Comparison of ENCODE assay signal across 10 mouse cellular contexts in genomic region chr11:88291688-88292087, GRCm38 (mm10). TPM values are rescaled to one million over a fixed set of nuclear protein-coding genes. Genes with fewer than 3 reads are reported as not detected.
DNase-seq lines count a peak whose midpoint lies in the region; ATAC-seq and TF ChIP-seq lines count a peak whose summit lies in the region.
"Had no signal": no experiment of that assay in that cellular context is flagged by ENCODE, and none has a peak within 500 bp of the region (broad histone marks: within the 10 kb centered on the region; RNA-seq: fewer than 3 reads in every experiment).

No protein-coding gene starts in this region.

- DNase-seq in forebrain, embryonic 10.5 days (ENCODE audit: extremely low spot score, low spot score) = no peak
- peak; percentile 18 to 22 for DNase-seq in left cerebral cortex, adult 2 months (ENCODE audit: extremely low spot score in 1 of 2, low spot score in 2 of 2)
- DNase-seq in left cerebral cortex, adult 11 months (ENCODE audit: low spot score) = no peak
- DNase-seq in NIH3T3 (ENCODE audit: low read depth) = peak; percentile 64
- DNase-seq in lung, postnatal 10 days = peak; percentile 33
- no peak for DNase-seq in c-Kit-positive CD71-positive TER-119-positive erythroid progenitor cells, embryonic 14.5 days (ENCODE audit: low spot score)

- H3K27me3 ChIP-seq in forebrain, embryonic 15.5 days = no peaks in the 10 kb centered on the region
- peaks cover 75% of the 10 kb centered on the region for H3K27me3 ChIP-seq in forebrain, embryonic 10.5 days (ENCODE audit: poor library complexity, severe bottlenecking)
- no peaks in the 10 kb centered on the region for H3K27me3 ChIP-seq in intestine, embryonic 16.5 days (replicated peaks; ENCODE audit: control insufficient read depth, insufficient read depth, low read length)

- intact Hi-C loops in left cerebral cortex, adult 2 months (cut with DNase I) = loop anchor here (5.0 kb wide), 1 partner anchor 121 kb away; no protein-coding TSS in a partner anchor

- WGBS in forebrain, embryonic 15.5 days = 27% methylated on average over 4 of the region's 4 CpGs
- 35% methylated on average over 4 of the region's 4 CpGs for WGBS in forebrain, embryonic 10.5 days
- 41% methylated on average over 4 of the region's 4 CpGs for WGBS in intestine, embryonic 16.5 days

- H3K9ac ChIP-seq in forebrain, embryonic 15.5 days (replicated peaks) = no peak overlapping the region
- no peak overlapping the region for H3K9ac ChIP-seq in intestine, embryonic 16.5 days (ENCODE audit: low read depth, low read length)
- H3K9ac ChIP-seq: heart, embryonic 15.5 days had no signal

- TF ChIP-seq CTCF in left cerebral cortex, adult 2 months (IDR thresholded peaks at IDR 0.05) = peak; percentile 66

- H3K36me3 ChIP-seq in forebrain, embryonic 15.5 days = no peaks in the 10 kb centered on the region
- no peaks in the 10 kb centered on the region for H3K36me3 ChIP-seq in forebrain, embryonic 10.5 days (replicated peaks)
- H3K36me3 ChIP-seq in intestine, embryonic 16.5 days (ENCODE audit: control insufficient read depth, insufficient read depth, low read length) = no peaks in the 10 kb centered on the region
- H3K36me3 ChIP-seq: heart, embryonic 15.5 days had no signal

- no peaks in the 10 kb centered on the region for H3K9me3 ChIP-seq in forebrain, embryonic 15.5 days
- no peaks in the 10 kb centered on the region for H3K9me3 ChIP-seq in forebrain, embryonic 10.5 days
- no peaks in the 10 kb centered on the region for H3K9me3 ChIP-seq in intestine, embryonic 16.5 days (ENCODE audit: control insufficient read depth, low read length)
- H3K9me3 ChIP-seq: heart, embryonic 15.5 days had no signal

- H3K27ac ChIP-seq in forebrain, embryonic 15.5 days (replicated peaks) = no peak overlapping the region
- no peak overlapping the region for H3K27ac ChIP-seq in forebrain, embryonic 10.5 days
- no peak overlapping the region for H3K27ac ChIP-seq in left cerebral cortex, adult 2 months
- no peak overlapping the region for H3K27ac ChIP-seq in intestine, embryonic 16.5 days (ENCODE audit: low read length)

- H3K4me3 ChIP-seq in forebrain, embryonic 15.5 days = no peak overlapping the region
- no peak overlapping the region for H3K4me3 ChIP-seq in forebrain, embryonic 10.5 days
- no peak overlapping the region for H3K4me3 ChIP-seq in left cerebral cortex, adult 2 months
- H3K4me3 ChIP-seq in intestine, embryonic 16.5 days (ENCODE audit: low read length) = no peak overlapping the region
- H3K4me3 ChIP-seq: heart, embryonic 15.5 days had no signal

- H3K4me1 ChIP-seq in forebrain, embryonic 15.5 days = peaks cover 24% of the 10 kb centered on the region
- peaks cover 49% of the 10 kb centered on the region for H3K4me1 ChIP-seq in forebrain, embryonic 10.5 days
- no peaks in the 10 kb centered on the region for H3K4me1 ChIP-seq in intestine, embryonic 16.5 days (ENCODE audit: control insufficient read depth, insufficient read depth, low read length)

- ATAC-seq in forebrain, embryonic 15.5 days (replicated peaks) = 0 out of 2 replicates have a peak, but pooled peaks have one; percentile 18
- no peak for ATAC-seq in intestine, embryonic 16.5 days

- no peak overlapping the region for H3K4me2 ChIP-seq in forebrain, embryonic 15.5 days (replicated peaks)
- no peak overlapping the region for H3K4me2 ChIP-seq in intestine, embryonic 16.5 days (ENCODE audit: low read depth, low read length)
- H3K4me2 ChIP-seq: heart, embryonic 15.5 days had no signal

RNA-seq across cellular contexts. Expression of gene Ccdc182, which starts 2.2 kb away (rescaled TPM):
- 0.23 TPM in 1 of 2 replicates, not detected in the other for polyA plus RNA-seq in forebrain, embryonic 15.5 days (2015; fragmentation: Nextera tagmentation; extraction: Ambion mirVana)
- 0.17 and 0.73 TPM in 2 replicates for polyA plus RNA-seq in forebrain, embryonic 10.5 days (2016; fragmentation: Nextera tagmentation; extraction: Ambion mirVana)
- not detected for total RNA-seq in left cerebral cortex, adult 2 months (2021)
- not detected in 2 replicates for polyA plus RNA-seq in intestine, embryonic 16.5 days (2015; fragmentation: Nextera tagmentation; extraction: Ambion mirVana)
- polyA plus RNA-seq: heart, embryonic 15.5 days; liver, embryonic 16.5 days had no signal

Comparison
In these comparisons a context has a peak if more than half of its experiments do, and no peak if none do; other contexts are left out.
1. DNase-seq: peak in left cerebral cortex, adult 2 months (2 of 2), NIH3T3 (single experiment) and lung, postnatal 10 days (single experiment); none in forebrain, embryonic 10.5 days (single experiment), left cerebral cortex, adult 11 months (single experiment) and c-Kit-positive CD71-positive TER-119-positive erythroid progenitor cells, embryonic 14.5 days (single experiment).